Mouse (Mus musculus) heart, embryonic 11.5 days (tissue): ENCODE measurements around the gene Gar1. TPM values are rescaled to one million over a fixed set of nuclear protein-coding genes. Genes with fewer than 3 reads are reported as not detected.

Source experiments
- ATAC-seq: fragments of 200-750 bp; cut with Nextera tagmentation; replicated peaks from 2 replicates; pipeline ENCODE4 v1.8.0; 2017; ENCODE audit warnings: moderate library complexity; ENCODE audit not compliant: insufficient number of reproducible peaks, low FRiP score, low TSS enrichment
- H3K27ac ChIP-seq: fragments of 300-500 bp; sonication (generic); 2 replicates; pipeline ENCODE4 v1.5.1; 2014; ENCODE audit warnings: mild to moderate bottlenecking, low read depth, low read length
- H3K27me3 ChIP-seq: fragments of 300-500 bp; sonication (generic); 2 replicates; pipeline ENCODE4 v1.6.1; 2014; ENCODE audit warnings: mild to moderate bottlenecking, low read length, mixed read lengths; ENCODE audit not compliant: control insufficient read depth, insufficient read depth
- H3K36me3 ChIP-seq: fragments of 300-500 bp; sonication (generic); 2 replicates; pipeline ENCODE4 v1.6.1; 2014; ENCODE audit warnings: mild to moderate bottlenecking, low read length, moderate library complexity, mixed read lengths; ENCODE audit not compliant: control insufficient read depth, insufficient read depth
- H3K4me1 ChIP-seq: fragments of 300-500 bp; sonication (generic); 2 replicates; pipeline ENCODE4 v1.6.1; 2014; ENCODE audit warnings: low read length; ENCODE audit not compliant: control insufficient read depth, insufficient read depth
- H3K4me2 ChIP-seq: fragments of 300-500 bp; sonication (generic); 2 replicates; pipeline ENCODE4 v1.6.1; 2014; ENCODE audit warnings: mild to moderate bottlenecking, moderate library complexity
- H3K4me3 ChIP-seq: fragments of 300-500 bp; sonication (generic); 2 replicates; pipeline ENCODE4 v1.5.1; 2014; ENCODE audit warnings: low read depth, low read length
- H3K9ac ChIP-seq: fragments of 300-500 bp; sonication (generic); 2 replicates; pipeline ENCODE4 v1.6.1; 2014; ENCODE audit warnings: mild to moderate bottlenecking, low read depth, low read length, moderate library complexity
- H3K9me3 ChIP-seq: fragments of 300-500 bp; sonication (generic); replicated peaks from 2 replicates; pipeline ENCODE4 v1.6.1; 2016; ENCODE audit warnings: low read length; ENCODE audit not compliant: control insufficient read depth
- WGBS: fragments of 180-500 bp; shearing (Covaris S2); extraction: QIAGEN DNeasy Blood & Tissue Kit; methylation state at CpG from one replicate; pipeline ENCODE4 v1.1.7; 2014; ENCODE audit not compliant: insufficient replicate concordance; 5-methylcytosine and 5-hydroxymethylcytosine counted together
- polyA plus RNA-seq: library from polyadenylated mRNA; unstranded; fragments of >200 nt; fragmentation: Nextera tagmentation; extraction: Ambion mirVana; gene quantifications from 2 replicates; pipeline ENCODE4 v1.2.1, GENCODE M21; 2014

The Gar1 gene
- polyA plus RNA-seq, 1 experiment from 2014 or later = 27.7 TPM

GRCm38 (mm10) chr3:129845868-129846267 is 14.7 kb upstream of the Gar1 start:
- no peaks in the 10 kb centered on the region for H3K9me3 ChIP-seq
- no peak overlapping the region for H3K9ac ChIP-seq
- H3K27ac ChIP-seq = no peak overlapping the region
- no peak for ATAC-seq
- 71% methylated on average over 2 of the region's 2 CpGs for WGBS
- H3K36me3 ChIP-seq = no peaks in the 10 kb centered on the region
- no peaks in the 10 kb centered on the region for H3K4me1 ChIP-seq
- H3K27me3 ChIP-seq = no peaks in the 10 kb centered on the region
- H3K4me3 ChIP-seq = no peak overlapping the region
- H3K4me2 ChIP-seq = no peak overlapping the region

DNA sequence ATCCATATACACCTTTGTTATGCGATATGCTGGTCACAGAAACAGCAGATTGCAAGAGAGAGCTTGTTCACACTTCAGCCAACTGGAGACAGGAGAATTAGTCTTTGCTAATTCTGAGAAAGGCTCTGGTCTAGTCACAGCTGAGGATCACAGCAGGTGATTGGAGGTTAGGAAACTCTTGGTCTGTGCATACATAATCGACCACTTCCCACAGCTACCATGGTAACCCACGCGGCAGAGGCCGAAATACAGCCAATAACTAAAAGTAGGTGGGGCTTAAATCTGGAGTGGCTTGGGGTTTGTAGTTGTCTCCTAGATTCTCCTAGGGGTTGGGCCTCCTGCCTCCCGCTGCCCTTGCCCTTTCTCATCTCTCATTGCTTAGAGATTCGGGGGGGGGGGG is 6.8 kb upstream of the Gar1 start:
- Histone ChIP-seq H3K4me1 (0 out of 2 replicates have a peak, but pooled peaks cover 3% of the 10 kb centered on the region), H3K9ac (no peak overlapping the region), H3K36me3 (no peaks in the 10 kb centered on the region), H3K9me3 (no peaks in the 10 kb centered on the region), H3K4me2 (no peak overlapping the region), H3K27ac (no peak overlapping the region), H3K27me3 (no peaks in the 10 kb centered on the region), H3K4me3 (no peak overlapping the region)
- ATAC-seq = no peak
- WGBS = 45% methylated on average over 7 of the region's 7 CpGs

DNA sequence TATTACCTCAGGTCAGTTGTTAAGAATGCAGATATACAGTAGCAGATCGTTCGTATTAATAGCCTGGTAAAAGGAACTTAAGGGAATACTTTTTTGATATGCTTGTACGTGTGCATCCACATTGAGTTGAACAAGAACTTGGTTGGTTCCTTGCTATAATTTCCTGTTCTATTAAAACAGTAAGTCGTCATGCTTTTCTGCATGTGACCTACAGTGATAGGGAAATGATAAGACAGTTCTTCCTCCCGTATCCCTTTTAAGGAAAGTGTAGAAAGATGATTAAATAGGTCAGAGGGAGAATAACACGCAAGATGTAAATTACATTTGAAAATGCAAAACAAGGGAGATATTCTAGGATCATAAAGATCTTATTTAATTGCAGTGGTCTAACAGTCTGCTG is 5.8 kb upstream of the Gar1 start:
- Histone ChIP-seq H3K27me3 (no peaks in the 10 kb centered on the region), H3K9ac (no peak overlapping the region), H3K4me1 (0 out of 2 replicates have a peak, but pooled peaks cover 3% of the 10 kb centered on the region), H3K36me3 (no peaks in the 10 kb centered on the region), H3K4me2 (no peak overlapping the region), H3K27ac (no peak overlapping the region), H3K9me3 (no peaks in the 10 kb centered on the region), H3K4me3 (no peak overlapping the region)
- ATAC-seq = no peak
- WGBS = 76% methylated on average over 6 of the region's 6 CpGs

DNA sequence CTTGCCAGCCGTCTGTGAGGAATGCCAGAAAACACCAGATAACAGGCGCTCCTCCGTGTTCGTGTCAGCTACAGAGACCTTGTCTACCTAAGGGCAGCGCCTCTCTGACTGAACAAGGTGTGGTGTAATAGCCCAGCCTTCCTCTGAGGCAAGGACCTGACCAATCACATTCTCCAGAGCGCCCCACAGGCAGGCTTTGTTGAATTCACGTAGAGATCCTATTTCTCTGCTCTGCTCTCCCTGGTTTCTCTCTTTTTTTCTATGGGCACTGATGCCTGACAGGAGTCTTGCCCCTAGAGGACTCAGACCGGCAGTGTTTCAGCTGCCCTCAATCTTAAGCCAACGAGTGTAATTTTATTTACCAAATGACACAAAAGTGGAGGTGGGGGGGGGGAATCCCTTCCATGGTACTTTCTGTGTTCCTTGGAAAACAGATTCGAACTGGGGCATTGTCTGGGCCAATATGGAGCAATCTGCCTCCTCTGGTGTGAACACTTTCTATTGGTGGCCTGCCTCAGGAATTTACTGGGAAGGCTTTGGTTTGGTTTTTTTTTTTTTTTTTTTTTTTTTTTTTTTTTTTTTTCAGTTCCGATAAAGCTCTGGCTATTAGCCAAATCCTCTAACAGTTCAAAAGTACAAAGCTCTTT is 5.0 kb upstream of the Gar1 start:
- Histone ChIP-seq H3K36me3 (no peaks in the 10 kb centered on the region), H3K9me3 (no peaks in the 10 kb centered on the region), H3K4me1 (0 out of 2 replicates have a peak, but pooled peaks cover 3% of the 10 kb centered on the region), H3K27me3 (no peaks in the 10 kb centered on the region), H3K27ac (peak overlapping the region; percentile 69; the same call in 1 of the 2 replicates), H3K4me3 (no peak overlapping the region), H3K9ac (no peak overlapping the region), H3K4me2 (peak overlapping the region; percentile 39)
- WGBS = 18% methylated on average over 11 of the region's 11 CpGs
- ATAC-seq = no peak

- ATAC-seq = no peak
- Histone ChIP-seq H3K27me3 (no peaks in the 10 kb centered on the region), H3K36me3 (no peaks in the 10 kb centered on the region)
Measured at GRCm38 (mm10) chr3:129835388-129835934, 4.3 kb upstream of the Gar1 start, which contains the start of gene Cfi. Cfi (plus strand) TSS chr3:129835884.

GRCm38 (mm10) chr3:129830626-129831025 is 570 bp downstream of the Gar1 start:
- no peaks in the 10 kb centered on the region for H3K9me3 ChIP-seq
- peak overlapping the region; percentile 76 for H3K4me2 ChIP-seq
- WGBS = 1% methylated on average over 37 of the region's 45 CpGs
- peaks cover 10% of the 10 kb centered on the region for H3K4me1 ChIP-seq
- peak overlapping the region; percentile 85 for H3K9ac ChIP-seq
- H3K36me3 ChIP-seq = peaks cover 6% of the 10 kb centered on the region; the same call in 1 of the 2 replicates
- peak overlapping the region; percentile 82 for H3K4me3 ChIP-seq
- no peak for ATAC-seq
- H3K27me3 ChIP-seq = no peaks in the 10 kb centered on the region
- H3K27ac ChIP-seq = peak overlapping the region; percentile 84

More at GRCm38 (mm10) chr3:129835388-129835934, 4.3 kb upstream of the Gar1 start, which contains the start of gene Cfi:
- H3K4me1 ChIP-seq = 0 out of 2 replicates have a peak, but pooled peaks cover 3% of the 10 kb centered on the region
- WGBS = 48% methylated on average over 6 of the region's 6 CpGs
- no peak within 1 kb of the TSS for H3K9ac ChIP-seq
- H3K9me3 ChIP-seq = no peaks in the 10 kb centered on the region
- H3K4me2 ChIP-seq = peak within 1 kb of the TSS; percentile 39
- peak within 1 kb of the TSS; percentile 69; the same call in 1 of the 2 replicates for H3K27ac ChIP-seq
- H3K4me3 ChIP-seq = no peak within 1 kb of the TSS

DNA sequence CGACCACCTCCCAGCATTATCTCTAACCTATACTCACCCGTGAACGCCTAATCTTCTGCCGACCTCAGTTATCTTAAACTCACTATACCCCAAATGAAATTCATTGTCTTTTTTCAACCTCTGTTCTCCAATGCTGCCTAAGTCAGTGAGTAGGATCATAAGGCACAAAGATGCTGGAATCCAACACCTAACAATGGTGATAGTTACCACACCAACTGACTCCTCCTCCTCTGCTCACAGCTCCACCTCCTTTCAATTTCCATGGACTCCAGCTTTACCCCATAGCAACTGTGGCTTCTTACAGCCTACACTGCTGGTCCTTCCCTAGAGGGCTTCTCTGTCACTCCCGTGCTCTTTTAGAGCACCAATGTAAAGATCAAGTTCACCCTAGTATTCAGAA is 3.5 kb downstream of the Gar1 start:
- ATAC-seq = no peak
- no peaks in the 10 kb centered on the region for H3K27me3 ChIP-seq
- no peak overlapping the region for H3K9ac ChIP-seq
- no peaks in the 10 kb centered on the region for H3K9me3 ChIP-seq
- H3K4me2 ChIP-seq = no peak overlapping the region
- H3K4me3 ChIP-seq = no peak overlapping the region
- H3K27ac ChIP-seq = no peak overlapping the region
- peaks cover 9% of the 10 kb centered on the region for H3K4me1 ChIP-seq
- 88% methylated on average over 5 of the region's 5 CpGs for WGBS
- H3K36me3 ChIP-seq = peaks cover 13% of the 10 kb centered on the region

DNA sequence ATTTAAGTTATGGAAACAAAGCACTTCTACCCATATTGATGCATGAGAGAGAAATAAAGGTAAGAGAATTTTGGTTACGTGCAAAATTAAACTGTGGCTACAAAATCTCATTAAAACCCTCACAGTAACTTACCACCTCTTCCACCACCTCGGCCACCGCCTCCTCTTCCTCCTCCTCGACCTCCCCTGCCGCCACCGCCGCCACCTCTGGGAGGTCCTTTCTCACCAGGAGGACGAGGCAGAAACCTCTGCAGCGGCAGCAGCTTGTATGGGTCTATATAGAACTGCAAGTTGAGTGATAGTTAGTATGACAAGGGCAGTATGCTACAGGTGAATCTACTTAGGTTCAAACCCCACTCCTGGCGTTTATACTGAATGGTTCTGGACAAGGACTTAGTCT is 4.5 kb downstream of the Gar1 start:
- no peak for ATAC-seq
- WGBS = 86% methylated on average over 10 of the region's 10 CpGs
- no peak overlapping the region for H3K4me2 ChIP-seq
- H3K36me3 ChIP-seq = peaks cover 13% of the 10 kb centered on the region
- no peak overlapping the region for H3K27ac ChIP-seq
- peaks cover 9% of the 10 kb centered on the region for H3K4me1 ChIP-seq
- H3K4me3 ChIP-seq = no peak overlapping the region
- H3K9me3 ChIP-seq = no peaks in the 10 kb centered on the region
- no peak overlapping the region for H3K9ac ChIP-seq
- H3K27me3 ChIP-seq = no peaks in the 10 kb centered on the region
